Mouse (Mus musculus) adrenal gland, adult 2 months (tissue): ENCODE data around the gene Msmp. TPM values are rescaled to one million over a fixed set of nuclear protein-coding genes. Genes with fewer than 3 reads are reported as not detected.

ENCODE experiments used
- microRNA-seq, 2 experiments: library from miRNA; unstranded; fragments of <30 nt; microRNA quantifications; one replicate each; pipeline ENCODE4 v1.2.0; 2021
- polyA plus RNA-seq: library from polyadenylated mRNA; depleted of rRNA; stranded (reverse); fragments of >200 nt; gene quantifications from 2 replicates; pipeline ENCODE4 v1.2.3, GENCODE M21; 2012; rRNA removed
- total RNA-seq, 2 experiments: library from RNA; stranded (reverse); gene quantifications; 2 replicates each; pipeline ENCODE4 v1.2.3; 2021

Gene Msmp
- total and polyA plus RNA-seq, 3 experiments, result 1.2 to 3.0 (median 1.5) TPM

Small RNA genes lying within 50 kb of the gene (microRNA-seq; reads per million reads assigned to microRNA genes)
- gene Gm25262, result 0 to 3.3 reads per million in 2 experiments

Other genes starting within 250 kb of the Msmp start
- gene Rusc2, start 202.5 kb downstream of the Msmp start, total RNA-seq, result 10 to 100 TPM; 38.0 to 44.3 TPM
- gene Rusc2, start 202.5 kb downstream of the Msmp start, polyA plus RNA-seq, result 37.9 and 49.6 TPM in 2 replicates
- not detected for gene Fam166b, start 155.4 kb downstream of the Msmp start, total RNA-seq
- gene Fam166b, start 155.4 kb downstream of the Msmp start, polyA plus RNA-seq, result 0.52 TPM in 1 of 2 replicates, not detected in the other
- 10 to 100 TPM; 60.1 to 73.3 TPM for gene Tesk1, start 142.6 kb downstream of the Msmp start, total RNA-seq
- 124 and 142 TPM in 2 replicates for gene Tesk1, start 142.6 kb downstream of the Msmp start, polyA plus RNA-seq
- 1 to 10 TPM; 3.0 to 3.3 TPM for gene Cd72, start 129.9 kb downstream of the Msmp start, total RNA-seq
- 3.3 and 3.7 TPM in 2 replicates for gene Cd72, start 129.9 kb downstream of the Msmp start, polyA plus RNA-seq
- not detected for gene Sit1, start 100.8 kb downstream of the Msmp start, total RNA-seq
- 0.28 and 0.73 TPM in 2 replicates for gene Sit1, start 100.8 kb downstream of the Msmp start, polyA plus RNA-seq
- gene Ccdc107, start 91.6 kb downstream of the Msmp start, total RNA-seq, result 10 to 100 TPM; 54.5 to 69.2 TPM
- 376 and 526 TPM in 2 replicates for gene Ccdc107, start 91.6 kb downstream of the Msmp start, polyA plus RNA-seq
- 1 to 10 TPM; 1.0 to 2.1 TPM for gene Arhgef39, start 84.8 kb downstream of the Msmp start, total RNA-seq
- 4.8 and 6.6 TPM in 2 replicates for gene Arhgef39, start 84.8 kb downstream of the Msmp start, polyA plus RNA-seq
- gene Car9, start 77.5 kb downstream of the Msmp start, total RNA-seq, result under 1 TPM; 0.17 to 0.28 TPM
- gene Car9, start 77.5 kb downstream of the Msmp start, polyA plus RNA-seq, result 0.57 and 1.4 TPM in 2 replicates
- 100 to 1,000 TPM in 1 of 2 experiments, 10 to 100 TPM in 1; 43.3 to 120 TPM for gene Tpm2, start 60.7 kb downstream of the Msmp start, total RNA-seq
- 21.1 and 34.6 TPM in 2 replicates for gene Tpm2, start 60.7 kb downstream of the Msmp start, polyA plus RNA-seq
- gene Creb3, start 22.2 kb downstream of the Msmp start, total RNA-seq, result 100 to 1,000 TPM; 123 to 178 TPM
- gene Creb3, start 22.2 kb downstream of the Msmp start, polyA plus RNA-seq, result 178 and 207 TPM in 2 replicates
- 100 to 1,000 TPM; 167 to 207 TPM for gene Tln1, start 21.8 kb downstream of the Msmp start, total RNA-seq
- gene Tln1, start 21.8 kb downstream of the Msmp start, polyA plus RNA-seq, result 132 and 174 TPM in 2 replicates
- gene Rgp1, start 5.8 kb downstream of the Msmp start, total RNA-seq, result 10 to 100 TPM; 47.1 to 50.7 TPM
- gene Rgp1, start 5.8 kb downstream of the Msmp start, polyA plus RNA-seq, result 50.1 and 57.4 TPM in 2 replicates
- 10 to 100 TPM in 1 of 2 experiments, 1 to 10 TPM in 1; 6.8 to 13.0 TPM for gene Gba2, start 5.6 kb downstream of the Msmp start, total RNA-seq
- gene Gba2, start 5.6 kb downstream of the Msmp start, polyA plus RNA-seq, result 13.4 and 13.9 TPM in 2 replicates
- gene Npr2, start 47.4 kb upstream of the Msmp start, total RNA-seq, result 10 to 100 TPM; 23.3 to 36.1 TPM
- 34.1 and 38.0 TPM in 2 replicates for gene Npr2, start 47.4 kb upstream of the Msmp start, polyA plus RNA-seq
- under 1 TPM; 0.26 to 0.45 TPM for gene Spag8, start 69.1 kb upstream of the Msmp start, total RNA-seq
- gene Spag8, start 69.1 kb upstream of the Msmp start, polyA plus RNA-seq, result 1.2 and 2.2 TPM in 2 replicates
- gene Hint2, start 72.0 kb upstream of the Msmp start, total RNA-seq, result 10 to 100 TPM; 48.8 to 96.9 TPM
- gene Hint2, start 72.0 kb upstream of the Msmp start, polyA plus RNA-seq, result 78.7 and 106 TPM in 2 replicates
- 1 to 10 TPM; 4.6 to 5.0 TPM for gene Tmem8b, start 84.5 kb upstream of the Msmp start, total RNA-seq
- 14.7 and 17.5 TPM in 2 replicates for gene Tmem8b, start 84.5 kb upstream of the Msmp start, polyA plus RNA-seq
- gene Fam221b, start 84.7 kb upstream of the Msmp start, total RNA-seq, result under 1 TPM; 0.23 to 0.24 TPM
- not detected in 2 replicates for gene Fam221b, start 84.7 kb upstream of the Msmp start, polyA plus RNA-seq
- gene Olfr70, start 116.3 kb upstream of the Msmp start, total RNA-seq, result not detected
- not detected in 2 replicates for gene Olfr70, start 116.3 kb upstream of the Msmp start, polyA plus RNA-seq
- not detected for gene Olfr71, start 125.8 kb upstream of the Msmp start, total RNA-seq
- not detected in 2 replicates for gene Olfr71, start 125.8 kb upstream of the Msmp start, polyA plus RNA-seq
- gene Hrct1, start 142.7 kb upstream of the Msmp start, total RNA-seq, result 1 to 10 TPM; 2.2 to 3.9 TPM
- gene Hrct1, start 142.7 kb upstream of the Msmp start, polyA plus RNA-seq, result 8.1 and 14.2 TPM in 2 replicates
- 1 to 10 TPM; 1.5 to 2.4 TPM for gene Spaar, start 145.5 kb upstream of the Msmp start, total RNA-seq
- gene Spaar, start 145.5 kb upstream of the Msmp start, polyA plus RNA-seq, result 2.0 and 2.6 TPM in 2 replicates
- gene Olfr159, start 186.5 kb upstream of the Msmp start, total RNA-seq, result not detected
- gene Olfr159, start 186.5 kb upstream of the Msmp start, polyA plus RNA-seq, result not detected in 2 replicates
- not detected for gene Olfr156, start 239.4 kb upstream of the Msmp start, total RNA-seq
- gene Olfr156, start 239.4 kb upstream of the Msmp start, polyA plus RNA-seq, result not detected in 2 replicates